In genomic region chr11:106174372-106174771, GRCm38 (mm10) we compare ENCODE assay signal across 17 mouse cellular contexts. TPM values are rescaled to one million over a fixed set of nuclear protein-coding genes. Genes with fewer than 3 reads are reported as not detected.
DNase-seq lines count a peak whose midpoint lies in the region; TF ChIP-seq lines count a peak whose summit lies in the region.
"Had no signal": no experiment of that assay in that cellular context is flagged by ENCODE, and none has a peak within 500 bp of the region (broad histone marks: within the 10 kb centered on the region; RNA-seq: fewer than 3 reads in every experiment).

No protein-coding gene starts in this region.

- 42% methylated on average over 5 of the region's 5 CpGs for WGBS in cerebellum, adult 2 months

- DNase-seq in left cerebral cortex, postnatal 4 days: peak; percentile 27
- DNase-seq in left cerebral cortex, postnatal 14 days (ENCODE audit: low spot score in 2 of 2): no peak
- peak; percentile 73 to 79 for DNase-seq in cerebellum, adult 2 months
- peak; percentile 58 to 70 for DNase-seq in cerebellum, postnatal 36 days
- peak; percentile 57 for DNase-seq in kidney, postnatal 10 days
- no peak for DNase-seq in layer of hippocampus, postnatal 14 days (ENCODE audit: low spot score in 2 of 2)
- DNase-seq in ovary, postnatal 14 days (ENCODE audit: low spot score): no peak
- DNase-seq in lung, postnatal 4 days: no peak
- DNase-seq: retina, postnatal 1 day; thymus, adult 2 months had no signal

- no peaks in the 10 kb centered on the region for H3K27me3 ChIP-seq in cerebellum, adult 2 months (ENCODE audit: control insufficient read depth, insufficient read depth, low read length)
- H3K27me3 ChIP-seq: forebrain, embryonic 15.5 days; midbrain, embryonic 13.5 days; neural tube, embryonic 12.5 days had no signal

- intact Hi-C loops in left cerebral cortex, postnatal 4 days (cut with DNase I): no loop called here
- intact Hi-C loops in left cerebral cortex, postnatal 14 days (cut with DNase I): no loop called here

- TF ChIP-seq CTCF in cerebellum, adult 2 months (IDR thresholded peaks at IDR 0.05; ENCODE audit: borderline replicate concordance, insufficient read depth, low read depth, low read length): no peak

- TF ChIP-seq POLR2A in cerebellum, adult 2 months (IDR thresholded peaks at IDR 0.05; ENCODE audit: borderline replicate concordance, insufficient read depth, low read length): no peak

- H3K4me3 ChIP-seq in cerebellum, adult 2 months (replicated peaks; ENCODE audit: insufficient read depth, low read depth, low read length): no peak overlapping the region
- H3K4me3 ChIP-seq: forebrain, embryonic 15.5 days; midbrain, embryonic 13.5 days; neural tube, embryonic 12.5 days had no signal

- peak overlapping the region; percentile 33 for H3K27ac ChIP-seq in cerebellum, adult 2 months (ENCODE audit: insufficient read depth, low read length)
- H3K27ac ChIP-seq: forebrain, embryonic 15.5 days; midbrain, embryonic 13.5 days; neural tube, embryonic 12.5 days had no signal

- H3K4me1 ChIP-seq in cerebellum, adult 2 months (ENCODE audit: control insufficient read depth, insufficient read depth, low read length): peaks cover 30% of the 10 kb centered on the region
- H3K4me1 ChIP-seq: forebrain, embryonic 15.5 days; midbrain, embryonic 13.5 days; neural tube, embryonic 12.5 days had no signal

RNA-seq across cellular contexts. Expression of gene Limd2, which starts 13.7 kb away (rescaled TPM):
- total RNA-seq in left cerebral cortex, postnatal 4 days (2021): 10 to 100 TPM; 81.2 to 84.6 TPM
- 100 to 1,000 TPM in 1 of 2 experiments, 10 to 100 TPM in 1; 97.2 to 103 TPM for total RNA-seq in left cerebral cortex, postnatal 14 days (2021)
- 36.1 and 41.1 TPM in 2 replicates for polyA plus RNA-seq in cerebellum, adult 2 months (2012; rRNA removed)
- 100 to 1,000 TPM; 139 to 142 TPM for total RNA-seq in layer of hippocampus, postnatal 14 days (2021)

RNA-seq across cellular contexts. Expression of gene Gm10840, which starts 13.7 kb away (rescaled TPM):
- not detected for total RNA-seq in left cerebral cortex, postnatal 4 days (2021)
- total RNA-seq in left cerebral cortex, postnatal 14 days (2021): not detected
- not detected in 2 replicates for polyA plus RNA-seq in cerebellum, adult 2 months (2012; rRNA removed)
- not detected for total RNA-seq in layer of hippocampus, postnatal 14 days (2021)
- polyA plus RNA-seq: heart, embryonic 11.5 days; hindbrain, embryonic 11.5 days; large intestine, adult 2 months; lung, postnatal 0 days; midbrain, embryonic 13.5 days; neural tube, embryonic 12.5 days; thymus, adult 2 months had no signal

RNA-seq across cellular contexts. Expression of gene Strada, which starts 27.6 kb away (rescaled TPM):
- total RNA-seq in left cerebral cortex, postnatal 4 days (2021): 10 to 100 TPM; 27.3 to 28.5 TPM
- total RNA-seq in left cerebral cortex, postnatal 14 days (2021): 10 to 100 TPM; 24.3 to 26.9 TPM
- polyA plus RNA-seq in cerebellum, adult 2 months (2012; rRNA removed): 58.2 and 65.4 TPM in 2 replicates
- 10 to 100 TPM; 28.7 to 34.2 TPM for total RNA-seq in layer of hippocampus, postnatal 14 days (2021)

RNA-seq across cellular contexts. Expression of gene Ccdc47, which starts 41.8 kb away (rescaled TPM):
- 10 to 100 TPM; 69.4 to 74.7 TPM for total RNA-seq in left cerebral cortex, postnatal 4 days (2021)
- total RNA-seq in left cerebral cortex, postnatal 14 days (2021): 10 to 100 TPM; 78.5 to 79.8 TPM
- polyA plus RNA-seq in cerebellum, adult 2 months (2012; rRNA removed): 82.4 and 88.8 TPM in 2 replicates
- total RNA-seq in layer of hippocampus, postnatal 14 days (2021): 10 to 100 TPM; 94.8 to 96.3 TPM

RNA-seq across cellular contexts. Expression of gene Ddx42, which starts 42.4 kb away (rescaled TPM):
- 10 to 100 TPM; 79.8 to 81.0 TPM for total RNA-seq in left cerebral cortex, postnatal 4 days (2021)
- 10 to 100 TPM; 69.0 to 69.4 TPM for total RNA-seq in left cerebral cortex, postnatal 14 days (2021)
- 45.4 and 45.6 TPM in 2 replicates for polyA plus RNA-seq in cerebellum, adult 2 months (2012; rRNA removed)
- total RNA-seq in layer of hippocampus, postnatal 14 days (2021): 10 to 100 TPM; 67.4 to 67.8 TPM

Comparison
In these comparisons a context has a peak if more than half of its experiments do, and no peak if none do; other contexts are left out.
1. DNase-seq: peak in left cerebral cortex, postnatal 4 days (single experiment), cerebellum, adult 2 months (2 of 2), cerebellum, postnatal 36 days (2 of 2) and kidney, postnatal 10 days (single experiment); none in left cerebral cortex, postnatal 14 days (0 of 2), layer of hippocampus, postnatal 14 days (0 of 2), ovary, postnatal 14 days (single experiment) and lung, postnatal 4 days (0 of 2).